Mouse (Mus musculus): ENCODE results near the gene 9330182O14Rik. TPM values are rescaled to one million over a fixed set of nuclear protein-coding genes. Genes with fewer than 3 reads are reported as not detected.

The 9330182O14Rik gene
- polyA plus RNA-seq, 1 experiment from 2014 or later, result not detected

DNA sequence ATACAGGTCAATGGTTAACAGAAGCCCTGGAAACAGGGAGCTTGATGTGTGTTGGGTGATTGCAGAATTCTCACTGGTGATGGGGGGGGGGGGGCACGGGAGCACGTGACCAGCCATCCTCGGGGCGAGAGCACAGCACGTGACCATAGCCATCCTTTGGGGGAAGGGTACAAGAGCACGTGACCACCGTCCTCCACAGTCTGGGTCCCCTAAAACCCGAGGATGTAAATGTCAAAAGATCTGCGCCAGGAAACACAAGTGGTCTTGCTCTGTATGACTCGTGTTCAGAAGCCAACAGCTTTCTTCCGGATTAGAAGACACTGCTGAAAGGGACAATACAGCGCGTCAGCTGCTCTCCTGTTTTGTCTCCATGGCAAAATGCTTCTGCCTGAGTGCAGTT is 35.5 kb downstream of the 9330182O14Rik start:
- Histone ChIP-seq H3K4me1 (replicated peaks; ENCODE audit: control insufficient read depth, insufficient read depth, low read length) (no peaks in the 10 kb centered on the region), H3K4me2 (replicated peaks; ENCODE audit: low read depth, low read length) (no peak overlapping the region), H3K9me3 (ENCODE audit: control insufficient read depth, low read length) (no peaks in the 10 kb centered on the region), H3K36me3 (ENCODE audit: control insufficient read depth, insufficient read depth, low read length) (no peaks in the 10 kb centered on the region), H3K27ac (ENCODE audit: low read depth, low read length) (no peak overlapping the region), H3K9ac (ENCODE audit: low read depth, low read length) (no peak overlapping the region), H3K4me3 (ENCODE audit: low read depth, low read length) (peak overlapping the region; percentile 10; the same call in 1 of the 2 replicates), H3K27me3 (ENCODE audit: control insufficient read depth, insufficient read depth, low read length) (no peaks in the 10 kb centered on the region)
- ATAC-seq (ENCODE audit: low FRiP score), result peak; percentile 81
- WGBS, result 31% methylated on average over 13 of the region's 13 CpGs
- peak; percentile 60 for DNase-seq (ENCODE audit: low spot score)

DNA sequence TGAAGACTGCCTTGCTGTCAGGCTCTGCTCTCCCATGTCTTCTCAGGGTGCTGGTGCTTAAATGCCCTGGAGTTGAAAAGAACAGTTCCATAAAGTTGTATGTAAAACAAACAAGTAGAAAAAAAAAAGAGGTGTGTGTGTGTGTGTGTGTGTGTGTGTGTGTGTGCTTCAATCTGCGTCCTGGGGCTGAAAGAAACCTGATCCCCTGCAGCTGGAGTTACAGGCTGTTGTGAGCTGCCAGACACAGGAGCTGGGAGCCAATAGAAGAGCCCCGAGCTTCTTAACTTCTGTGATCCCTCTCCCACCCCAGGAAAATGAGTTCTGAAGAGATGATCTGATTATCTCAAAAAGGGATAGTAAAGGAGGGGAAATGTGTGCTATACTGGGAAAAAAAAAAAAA is 45.3 kb downstream of the 9330182O14Rik start:
- Histone ChIP-seq H3K27me3 (ENCODE audit: control insufficient read depth, insufficient read depth, low read length) (no peaks in the 10 kb centered on the region), H3K9ac (ENCODE audit: low read depth, low read length) (no peak overlapping the region), H3K4me3 (ENCODE audit: low read depth, low read length) (no peak overlapping the region), H3K4me1 (replicated peaks; ENCODE audit: control insufficient read depth, insufficient read depth, low read length) (no peaks in the 10 kb centered on the region), H3K9me3 (ENCODE audit: control insufficient read depth, low read length) (no peaks in the 10 kb centered on the region), H3K36me3 (ENCODE audit: control insufficient read depth, insufficient read depth, low read length) (no peaks in the 10 kb centered on the region), H3K27ac (ENCODE audit: low read depth, low read length) (no peak overlapping the region), H3K4me2 (replicated peaks; ENCODE audit: low read depth, low read length) (no peak overlapping the region)
- no peak for ATAC-seq (ENCODE audit: low FRiP score)
- 8% methylated on average over 2 of the region's 2 CpGs for WGBS
- peak; percentile 9 for DNase-seq (ENCODE audit: low spot score)

DNA sequence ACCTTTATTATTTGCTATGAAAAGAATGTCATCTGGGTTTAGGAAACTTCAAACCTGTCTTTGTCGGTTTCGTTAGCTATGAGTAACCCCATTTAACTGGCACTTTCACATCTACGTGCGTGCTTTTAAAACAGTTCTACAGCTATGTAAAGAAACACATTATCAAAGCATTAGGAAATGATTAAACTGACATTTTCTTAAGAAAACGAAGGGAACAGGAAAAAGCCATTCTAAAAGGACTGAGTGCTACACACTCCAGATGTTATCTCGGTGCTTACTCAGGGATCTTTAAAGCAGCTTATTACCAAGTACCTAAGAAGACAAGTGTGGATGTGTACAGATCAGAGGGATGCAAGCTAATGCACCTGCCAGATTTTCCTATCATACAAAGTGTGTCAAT is 52.9 kb downstream of the 9330182O14Rik start:
- ATAC-seq (ENCODE audit: low FRiP score) (no peak), DNase-seq (ENCODE audit: low spot score) (no peak)
- H3K4me3 ChIP-seq (ENCODE audit: low read depth, low read length), result no peak overlapping the region
- H3K4me2 ChIP-seq (replicated peaks; ENCODE audit: low read depth, low read length), result no peak overlapping the region
- H3K36me3 ChIP-seq (ENCODE audit: control insufficient read depth, insufficient read depth, low read length), result no peaks in the 10 kb centered on the region
- H3K27me3 ChIP-seq (ENCODE audit: control insufficient read depth, insufficient read depth, low read length), result no peaks in the 10 kb centered on the region
- WGBS, result 78% methylated on average over 6 of the region's 6 CpGs
- no peak overlapping the region for H3K27ac ChIP-seq (ENCODE audit: low read depth, low read length)
- H3K9ac ChIP-seq (ENCODE audit: low read depth, low read length), result no peak overlapping the region
- H3K9me3 ChIP-seq (ENCODE audit: control insufficient read depth, low read length), result no peaks in the 10 kb centered on the region
- no peaks in the 10 kb centered on the region for H3K4me1 ChIP-seq (replicated peaks; ENCODE audit: control insufficient read depth, insufficient read depth, low read length)

Data from hindbrain, embryonic 11.5 days (tissue).